In genomic region chr4:70449668-70450067, GRCm38 (mm10) we compare ENCODE assay signal across 12 mouse cellular contexts. TPM values are rescaled to one million over a fixed set of nuclear protein-coding genes. Genes with fewer than 3 reads are reported as not detected.
A peak's percentile ranks its signal among the peaks of the same experiment; 100 is the strongest.
DNase-seq lines count a peak whose midpoint lies in the region; ATAC-seq and TF ChIP-seq lines count a peak whose summit lies in the region.
"Had no signal": no experiment of that assay in that cellular context is flagged by ENCODE, and none has a peak within 500 bp of the region (broad histone marks: within the 10 kb centered on the region; RNA-seq: fewer than 3 reads in every experiment).

No protein-coding gene starts in this region.

- no peaks in the 10 kb centered on the region for H3K36me3 ChIP-seq in liver, embryonic 14.5 days (replicated peaks; ENCODE audit: control insufficient read depth, insufficient read depth, low read depth)
- H3K36me3 ChIP-seq: heart, embryonic 10.5 days had no signal

- H3K9ac ChIP-seq in liver, embryonic 14.5 days (replicated peaks), result no peak overlapping the region
- H3K9ac ChIP-seq: hindbrain, embryonic 14.5 days; midbrain, embryonic 12.5 days had no signal

- H3K4me2 ChIP-seq in liver, embryonic 14.5 days (ENCODE audit: low read depth), result no peak overlapping the region
- H3K4me2 ChIP-seq: hindbrain, embryonic 14.5 days; midbrain, embryonic 12.5 days had no signal

- no peak for DNase-seq in layer of hippocampus, adult 2 months (ENCODE audit: low spot score in 2 of 2)
- DNase-seq in layer of hippocampus, postnatal 36 days, result no peak
- DNase-seq in A20 (ENCODE audit: low read depth, low spot score) (peak; percentile 19), ES-CJ7 (ENCODE audit: low read depth, low spot score) (peak; percentile 24)
- no peak for DNase-seq in liver, embryonic 14.5 days (ENCODE audit: low read depth in 3 of 3, low spot score in 3 of 3)
- DNase-seq in heart, adult 11 months, result no peak
- DNase-seq in lung, postnatal 14 days, result no peak
- DNase-seq: kidney, postnatal 10 days; lung, adult 18-20 months had no signal

- peak; percentile 66 for TF ChIP-seq CTCF in layer of hippocampus, adult 2 months (conservative IDR thresholded peaks at IDR 0.05)
- TF ChIP-seq CTCF in liver, embryonic 14.5 days (IDR thresholded peaks at IDR 0.05; ENCODE audit: low read depth), result peak; percentile 43; the same call in 1 of the 2 replicates

- H3K27me3 ChIP-seq in liver, embryonic 14.5 days (ENCODE audit: control insufficient read depth, insufficient read depth, low read length), result no peaks in the 10 kb centered on the region
- H3K27me3 ChIP-seq: midbrain, embryonic 12.5 days had no signal

- no peak for ATAC-seq in liver, embryonic 14.5 days (ENCODE audit: insufficient read depth)

- no peak overlapping the region for H3K27ac ChIP-seq in layer of hippocampus, adult 2 months
- H3K27ac ChIP-seq in liver, embryonic 14.5 days, result no peak overlapping the region
- H3K27ac ChIP-seq: heart, embryonic 10.5 days; hindbrain, embryonic 14.5 days; midbrain, embryonic 12.5 days had no signal

- H3K4me1 ChIP-seq in liver, embryonic 14.5 days (replicated peaks; ENCODE audit: control insufficient read depth in 2 of 2, insufficient read depth in 2 of 2, low read length in 1 of 2), result no peaks in the 10 kb centered on the region
- H3K4me1 ChIP-seq: heart, embryonic 10.5 days; midbrain, embryonic 12.5 days had no signal

- TF ChIP-seq EP300 in liver, embryonic 14.5 days (IDR thresholded peaks at IDR 0.05; ENCODE audit: low read depth), result no peak

- no peaks in the 10 kb centered on the region for H3K9me3 ChIP-seq in liver, embryonic 14.5 days (ENCODE audit: control insufficient read depth, low read length)
- H3K9me3 ChIP-seq: heart, embryonic 10.5 days; midbrain, embryonic 12.5 days had no signal

- 63% methylated on average over 1 of the region's 1 CpGs for WGBS in liver, embryonic 14.5 days (ENCODE audit: insufficient replicate concordance)

- no peak overlapping the region for H3K4me3 ChIP-seq in layer of hippocampus, adult 2 months
- H3K4me3 ChIP-seq in liver, embryonic 14.5 days (ENCODE audit: insufficient read depth in 1 of 2, low read depth in 2 of 2, low read length in 2 of 2), result no peak overlapping the region
- H3K4me3 ChIP-seq: heart, embryonic 10.5 days; midbrain, embryonic 12.5 days had no signal

RNA-seq across cellular contexts. Expression of gene Cdk5rap2, which starts 39.4 kb away (rescaled TPM):
- 10 to 100 TPM; 11.8 to 13.9 TPM for total RNA-seq in layer of hippocampus, adult 2 months (2021)
- total RNA-seq in layer of hippocampus, postnatal 36 days (2021), result 10 to 100 TPM; 11.0 to 14.7 TPM
- 2.8 and 4.8 TPM in 2 replicates for polyA plus RNA-seq in liver, embryonic 14.5 days (2012; rRNA removed)
- polyA plus RNA-seq in liver, embryonic 14.5 days (2014; fragmentation: Nextera tagmentation; extraction: Ambion mirVana), result 5.3 and 5.9 TPM in 2 replicates

Comparison
In these comparisons a context has a peak if more than half of its experiments do, and no peak if none do; other contexts are left out.
1. DNase-seq: peak in A20 (single experiment) and ES-CJ7 (single experiment); none in layer of hippocampus, adult 2 months (0 of 2), layer of hippocampus, postnatal 36 days (0 of 2), liver, embryonic 14.5 days (0 of 3), heart, adult 11 months (single experiment) and lung, postnatal 14 days (single experiment).